Comparison of ENCODE assay signal across 9 mouse cellular contexts in genomic region chr13:53233381-53233780, GRCm38 (mm10). TPM values are rescaled to one million over a fixed set of nuclear protein-coding genes. Genes with fewer than 3 reads are reported as not detected.
DNase-seq lines count a peak whose midpoint lies in the region; ATAC-seq and TF ChIP-seq lines count a peak whose summit lies in the region.
"Had no signal": no experiment of that assay in that cellular context is flagged by ENCODE, and none has a peak within 500 bp of the region (broad histone marks: within the 10 kb centered on the region; RNA-seq: fewer than 3 reads in every experiment).

No protein-coding gene starts in this region.

- no peak for TF ChIP-seq POLR2A in kidney, adult 2 months (IDR thresholded peaks at IDR 0.05; ENCODE audit: low read depth, low read length)

- TF ChIP-seq CTCF in kidney, adult 2 months (conservative IDR thresholded peaks at IDR 0.05; ENCODE audit: insufficient read depth, insufficient read length, low read depth, low read length): no peak
- TF ChIP-seq CTCF in intestine, postnatal 0 days (IDR thresholded peaks at IDR 0.05; ENCODE audit: low read depth): no peak

- H3K4me2 ChIP-seq in kidney, embryonic 14.5 days (replicated peaks; ENCODE audit: low read depth, low read length): no peak overlapping the region
- H3K4me2 ChIP-seq in forebrain, embryonic 16.5 days (ENCODE audit: low read length): peak overlapping the region; percentile 10; the same call in 1 of the 2 replicates
- no peak overlapping the region for H3K4me2 ChIP-seq in intestine, postnatal 0 days (replicated peaks; ENCODE audit: low read depth)
- H3K4me2 ChIP-seq in neural tube, embryonic 13.5 days: no peak overlapping the region
- H3K4me2 ChIP-seq: hindbrain, embryonic 15.5 days had no signal

- no peaks in the 10 kb centered on the region for H3K4me1 ChIP-seq in kidney, adult 2 months (ENCODE audit: control insufficient read depth, insufficient read depth, low read length)
- H3K4me1 ChIP-seq in kidney, embryonic 14.5 days (ENCODE audit: control insufficient read depth, insufficient read depth, low read length): peaks cover 52% of the 10 kb centered on the region
- H3K4me1 ChIP-seq in forebrain, embryonic 16.5 days (replicated peaks; ENCODE audit: control insufficient read depth, insufficient read depth, low read length): peaks cover 42% of the 10 kb centered on the region
- H3K4me1 ChIP-seq in intestine, postnatal 0 days (replicated peaks; ENCODE audit: control insufficient read depth, insufficient read depth, low read length): peaks cover 36% of the 10 kb centered on the region
- H3K4me1 ChIP-seq in neural tube, embryonic 13.5 days (replicated peaks): peaks cover 69% of the 10 kb centered on the region

- no peak overlapping the region for H3K9ac ChIP-seq in kidney, embryonic 14.5 days (ENCODE audit: low read depth, low read length)
- no peak overlapping the region for H3K9ac ChIP-seq in forebrain, embryonic 16.5 days (replicated peaks; ENCODE audit: low read depth, low read length)
- H3K9ac ChIP-seq in intestine, postnatal 0 days (ENCODE audit: low read depth, low read length): no peak overlapping the region
- no peak overlapping the region for H3K9ac ChIP-seq in neural tube, embryonic 13.5 days
- H3K9ac ChIP-seq: hindbrain, embryonic 15.5 days had no signal

- peak; percentile 25 for DNase-seq in kidney, adult 2 months
- DNase-seq in brain, adult 2 months (ENCODE audit: low read depth, low spot score): peak; percentile 55
- no peak for DNase-seq in spleen, postnatal 14 days (ENCODE audit: low spot score in 2 of 2)

- no peak overlapping the region for H3K4me3 ChIP-seq in kidney, adult 2 months (ENCODE audit: insufficient read depth, low read depth, low read length)
- no peak overlapping the region for H3K4me3 ChIP-seq in kidney, embryonic 14.5 days (ENCODE audit: low read length)
- no peak overlapping the region for H3K4me3 ChIP-seq in forebrain, embryonic 16.5 days (replicated peaks; ENCODE audit: low read length)
- no peak overlapping the region for H3K4me3 ChIP-seq in intestine, postnatal 0 days (ENCODE audit: low read depth, low read length)
- no peak overlapping the region for H3K4me3 ChIP-seq in neural tube, embryonic 13.5 days
- H3K4me3 ChIP-seq: hindbrain, embryonic 15.5 days had no signal

- WGBS in kidney, adult 2 months: 27% methylated on average over 9 of the region's 9 CpGs
- WGBS in kidney, embryonic 14.5 days: 15% methylated on average over 9 of the region's 9 CpGs
- WGBS in forebrain, embryonic 16.5 days: 6% methylated on average over 9 of the region's 9 CpGs
- WGBS in intestine, postnatal 0 days: 19% methylated on average over 9 of the region's 9 CpGs
- WGBS in neural tube, embryonic 13.5 days: 7% methylated on average over 9 of the region's 9 CpGs

- no peaks in the 10 kb centered on the region for H3K27me3 ChIP-seq in kidney, adult 2 months (replicated peaks; ENCODE audit: control insufficient read depth, insufficient read depth, low read length)
- H3K27me3 ChIP-seq in kidney, embryonic 14.5 days (ENCODE audit: control insufficient read depth, insufficient read depth, low read length): no peaks in the 10 kb centered on the region
- no peaks in the 10 kb centered on the region for H3K27me3 ChIP-seq in forebrain, embryonic 16.5 days (replicated peaks; ENCODE audit: control insufficient read depth, insufficient read depth, low read length)
- no peaks in the 10 kb centered on the region for H3K27me3 ChIP-seq in intestine, postnatal 0 days (replicated peaks; ENCODE audit: control insufficient read depth, insufficient read depth, low read length)
- H3K27me3 ChIP-seq in neural tube, embryonic 13.5 days: peaks cover 6% of the 10 kb centered on the region
- H3K27me3 ChIP-seq: hindbrain, embryonic 15.5 days had no signal

- 0 out of 2 replicates have a peak, but pooled peaks cover 2% of the 10 kb centered on the region for H3K9me3 ChIP-seq in kidney, embryonic 14.5 days (ENCODE audit: control insufficient read depth, low read length)
- no peaks in the 10 kb centered on the region for H3K9me3 ChIP-seq in forebrain, embryonic 16.5 days (ENCODE audit: control insufficient read depth, low read length)
- no peaks in the 10 kb centered on the region for H3K9me3 ChIP-seq in intestine, postnatal 0 days (ENCODE audit: control insufficient read depth)
- no peaks in the 10 kb centered on the region for H3K9me3 ChIP-seq in neural tube, embryonic 13.5 days
- H3K9me3 ChIP-seq: hindbrain, embryonic 15.5 days had no signal

- ATAC-seq in kidney, embryonic 14.5 days (ENCODE audit: low FRiP score, low TSS enrichment): no peak
- peak; percentile 77 for ATAC-seq in forebrain, embryonic 16.5 days
- 0 out of 2 replicates have a peak, but pooled peaks have one; percentile 14 for ATAC-seq in intestine, postnatal 0 days
- ATAC-seq in neural tube, embryonic 13.5 days (ENCODE audit: low read depth): no peak; the same call in 1 of the 2 replicates
- ATAC-seq in CD4-positive, CD25-positive, alpha-beta regulatory T cell, adult 4 months: no peak

- no peaks in the 10 kb centered on the region for H3K36me3 ChIP-seq in kidney, adult 2 months (ENCODE audit: control insufficient read depth, insufficient read depth, low read length)
- no peaks in the 10 kb centered on the region for H3K36me3 ChIP-seq in kidney, embryonic 14.5 days (ENCODE audit: control insufficient read depth, insufficient read depth, low read length)
- H3K36me3 ChIP-seq in forebrain, embryonic 16.5 days (ENCODE audit: control insufficient read depth, insufficient read depth): no peaks in the 10 kb centered on the region
- H3K36me3 ChIP-seq in intestine, postnatal 0 days (ENCODE audit: control insufficient read depth, insufficient read depth): no peaks in the 10 kb centered on the region
- H3K36me3 ChIP-seq in neural tube, embryonic 13.5 days: no peaks in the 10 kb centered on the region
- H3K36me3 ChIP-seq: hindbrain, embryonic 15.5 days had no signal

- no peak overlapping the region for H3K27ac ChIP-seq in kidney, adult 2 months (ENCODE audit: insufficient read depth, low read depth, low read length)
- H3K27ac ChIP-seq in kidney, embryonic 14.5 days (ENCODE audit: low read depth, low read length): no peak overlapping the region
- H3K27ac ChIP-seq in forebrain, embryonic 16.5 days (ENCODE audit: low read length): no peak overlapping the region
- no peak overlapping the region for H3K27ac ChIP-seq in intestine, postnatal 0 days (ENCODE audit: low read depth, low read length)
- H3K27ac ChIP-seq in neural tube, embryonic 13.5 days (replicated peaks): peak overlapping the region; percentile 53; the same call in 1 of the 2 replicates
- H3K27ac ChIP-seq: hindbrain, embryonic 15.5 days had no signal

RNA-seq across cellular contexts. Expression of gene Ror2, which starts 52.5 kb away (rescaled TPM):
- 3.7 and 6.0 TPM in 2 replicates for polyA plus RNA-seq in kidney, adult 2 months (2012; rRNA removed)
- polyA plus RNA-seq in kidney, embryonic 14.5 days (2014; fragmentation: Nextera tagmentation; extraction: Ambion mirVana): 6.8 and 7.3 TPM in 2 replicates
- 3.0 and 3.6 TPM in 2 replicates for polyA plus RNA-seq in forebrain, embryonic 16.5 days (2015; fragmentation: Nextera tagmentation; extraction: Ambion mirVana)
- polyA plus RNA-seq in intestine, postnatal 0 days (2015; fragmentation: Nextera tagmentation; extraction: Ambion mirVana): 8.3 and 9.8 TPM in 2 replicates
- 5.3 and 5.4 TPM in 2 replicates for polyA plus RNA-seq in neural tube, embryonic 13.5 days (2015; fragmentation: Nextera tagmentation; extraction: Ambion mirVana)
- polyA plus RNA-seq in CD4-positive, CD25-positive, alpha-beta regulatory T cell, adult 4 months (2017; shearing (Covaris generic)): not detected

Comparison
In these comparisons a context has a peak if more than half of its experiments do, and no peak if none do; other contexts are left out.
1. DNase-seq: peak in kidney, adult 2 months (single experiment) and brain, adult 2 months (single experiment); none in spleen, postnatal 14 days (0 of 2).
2. ATAC-seq: peak in forebrain, embryonic 16.5 days (single experiment) and intestine, postnatal 0 days (single experiment); none in kidney, embryonic 14.5 days (single experiment), neural tube, embryonic 13.5 days (single experiment) and CD4-positive, CD25-positive, alpha-beta regulatory T cell, adult 4 months (single experiment).